Mouse (Mus musculus) liver, adult 2 months (tissue): ENCODE data around the gene Foxp1.

Experiments
- CTCF ChIP-seq: fragments of 200-500 bp; IDR thresholded peaks from 2 replicates; pipeline ENCODE4 v1.5.1; 2011; ENCODE audit warnings: low read depth, low read length, control low read depth
- POLR2A ChIP-seq: fragments of 200-500 bp; IDR thresholded peaks from 2 replicates; pipeline ENCODE4 v1.6.1; 2011; ENCODE audit warnings: low read length, control low read depth; ENCODE audit not compliant: insufficient read depth; ENCODE audit errors: extremely low read depth

DNA sequence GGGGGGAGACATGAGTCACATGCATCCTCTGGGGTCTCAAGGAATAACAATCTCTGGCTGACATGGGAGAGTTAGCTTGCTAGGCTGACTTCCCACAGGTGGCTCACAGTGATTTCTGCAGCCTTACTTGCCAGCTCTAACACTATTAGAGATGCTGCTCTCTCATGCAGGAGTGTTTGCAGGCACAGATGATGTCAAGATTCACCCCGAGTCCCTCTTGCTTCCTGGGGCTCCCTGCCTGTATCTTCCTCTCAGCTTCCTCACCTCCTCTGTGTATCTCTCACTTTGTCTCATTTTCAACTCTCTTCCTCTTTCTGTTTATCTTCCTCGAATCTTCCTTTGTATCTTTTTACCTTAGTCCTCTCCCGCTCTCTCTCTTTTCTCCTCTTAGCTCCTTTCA is 334.6 kb downstream of the Foxp1 start:
- TF ChIP-seq CTCF (no peak), POLR2A (no peak)
